Mouse (Mus musculus) C2C12 (cell line): ENCODE data around the gene Tbcd. TPM values are rescaled to one million over a fixed set of nuclear protein-coding genes. Genes with fewer than 3 reads are reported as not detected.

Experiments used
- H3K27me3 ChIP-seq: one replicate; pipeline ENCODE4 v1.6.1; 2011; ENCODE audit not compliant: control insufficient read depth, insufficient read depth, insufficient read length
- H3K36me3 ChIP-seq: one replicate; pipeline ENCODE4 v1.6.1; 2011; ENCODE audit not compliant: control insufficient read depth, insufficient read depth
- H3K4me3 ChIP-seq: one replicate; pipeline ENCODE4 v1.5.1; 2011; ENCODE audit warnings: mild to moderate bottlenecking, control low read depth; ENCODE audit not compliant: poor library complexity, insufficient read depth, severe bottlenecking
- H3K79me2 ChIP-seq: one replicate; pipeline ENCODE4 v1.6.1; 2011; ENCODE audit not compliant: control insufficient read depth, insufficient read depth
- H3K79me3 ChIP-seq: one replicate; pipeline ENCODE4 v1.6.1; 2011; ENCODE audit warnings: low read depth, control low read depth
- H3ac ChIP-seq: one replicate; pipeline ENCODE3; 2011; ENCODE audit warnings: low read depth; ENCODE audit not compliant: control insufficient read depth, insufficient read length
- CEBPB ChIP-seq: IDR thresholded peaks from one replicate; pipeline ENCODE4 v1.6.1; 2011; ENCODE audit warnings: low read depth, mild to moderate bottlenecking, control low read depth, moderate library complexity
- CTCF ChIP-seq: IDR thresholded peaks from one replicate; pipeline ENCODE4 v1.5.1; 2011; ENCODE audit not compliant: control insufficient read depth, insufficient read depth, insufficient read length
- FOSL1 ChIP-seq: IDR thresholded peaks from one replicate; pipeline ENCODE4 v1.8.0; 2011; ENCODE audit warnings: mild to moderate bottlenecking, low read length; ENCODE audit not compliant: poor library complexity, insufficient read depth, severe bottlenecking
- MAX ChIP-seq: IDR thresholded peaks from one replicate; pipeline ENCODE4 v1.6.1; 2011; ENCODE audit warnings: mild to moderate bottlenecking, control low read depth
- MYOD1 ChIP-seq: IDR thresholded peaks from one replicate; pipeline ENCODE4 v1.6.1; 2011; ENCODE audit warnings: low read depth; ENCODE audit not compliant: control insufficient read depth, insufficient read length
- MYOG ChIP-seq: IDR thresholded peaks from one replicate; pipeline ENCODE4 v1.6.1; 2011; ENCODE audit not compliant: control insufficient read depth, insufficient read length; ENCODE audit errors: extremely low read depth
- USF1 ChIP-seq: IDR thresholded peaks from one replicate; pipeline ENCODE4 v1.6.1; 2011; ENCODE audit warnings: low read depth, mild to moderate bottlenecking, control low read depth, moderate library complexity
- long read RNA-seq, 2 experiments: library from polyadenylated mRNA; unstranded; transcript quantifications; one replicate each; pipeline ENCODE4 v2.0.0; 2019 to 2020
- polyA plus RNA-seq: library from polyadenylated mRNA; unstranded; fragments of >200 nt; fragmentation: generic; extraction: Trizol; gene quantifications from one replicate; pipeline ENCODE4 v1.2.1, GENCODE M21; 2012; ENCODE audit warnings: missing spikeins

The Tbcd gene
- 69.2 TPM for polyA plus RNA-seq
- long read RNA-seq, experiment 1, full-length matches to known transcripts = 1 of 14 reads
- long read RNA-seq, experiment 1, partial matches to known transcripts = 13 of 14 reads
- long read RNA-seq, experiment 1, other reads (novel, unspliced or antisense) = 0 of 14 reads
- long read RNA-seq, experiment 2, full-length matches to known transcripts = 1 of 16 reads
- long read RNA-seq, experiment 2, partial matches to known transcripts = 10 of 16 reads
- long read RNA-seq, experiment 2, other reads (novel, unspliced or antisense) = 5 of 16 reads

GRCm38 (mm10) chr11:121451753-121452635, at the start of gene Tbcd:
Tbcd (plus strand) TSS chr11:121451949.
- TF ChIP-seq CTCF (no peak), USF1 (no peak), MAX (peak; percentile 86), MYOG (no peak), MYOD1 (no peak)
- H3K79me3 ChIP-seq = peaks cover 9% of the 10 kb centered on the region
- peaks cover 32% of the 10 kb centered on the region for H3K36me3 ChIP-seq
- no peaks in the 10 kb centered on the region for H3K27me3 ChIP-seq
- H3K79me2 ChIP-seq = peaks cover 27% of the 10 kb centered on the region
- peak within 1 kb of the TSS; percentile 78 for H3ac ChIP-seq
- H3K4me3 ChIP-seq = peak within 1 kb of the TSS; percentile 97

GRCm38 (mm10) chr11:121407366-121408155, 44.2 kb upstream of the Tbcd start:
- Histone ChIP-seq H3K79me2 (no peaks in the 10 kb centered on the region), H3K79me3 (no peaks in the 10 kb centered on the region), H3K27me3 (no peaks in the 10 kb centered on the region), H3K36me3 (no peaks in the 10 kb centered on the region), H3K4me3 (no peak overlapping the region), H3ac (no peak overlapping the region)
- TF ChIP-seq MAX = peak; percentile 11
- peak; percentile 81 for TF ChIP-seq MYOD1
- TF ChIP-seq FOSL1 = peak; percentile 30
- no peak for TF ChIP-seq MYOG
- TF ChIP-seq USF1 = no peak
- no peak for TF ChIP-seq CTCF
- no peak for TF ChIP-seq CEBPB

GRCm38 (mm10) chr11:121414762-121415161, 37.0 kb upstream of the Tbcd start:
- Histone ChIP-seq H3ac (no peak overlapping the region), H3K27me3 (no peaks in the 10 kb centered on the region), H3K4me3 (no peak overlapping the region), H3K36me3 (no peaks in the 10 kb centered on the region), H3K79me2 (no peaks in the 10 kb centered on the region), H3K79me3 (no peaks in the 10 kb centered on the region)
- TF ChIP-seq MYOG (no peak), FOSL1 (no peak), CTCF (no peak), MAX (no peak), CEBPB (no peak), MYOD1 (no peak), USF1 (no peak)

- H3K27me3 ChIP-seq = no peaks in the 10 kb centered on the region
- H3K4me3 ChIP-seq = no peak overlapping the region
- H3K36me3 ChIP-seq = no peaks in the 10 kb centered on the region
- H3K79me3 ChIP-seq = no peaks in the 10 kb centered on the region
- no peak overlapping the region for H3ac ChIP-seq
- TF ChIP-seq FOSL1 (no peak), MAX (no peak), CTCF (no peak), MYOD1 (no peak), USF1 (no peak), MYOG (no peak), CEBPB (no peak)
- H3K79me2 ChIP-seq = no peaks in the 10 kb centered on the region
Measured at GRCm38 (mm10) chr11:121415351-121415750, 36.4 kb upstream of the Tbcd start.

- H3K36me3 ChIP-seq = no peaks in the 10 kb centered on the region
- no peaks in the 10 kb centered on the region for H3K27me3 ChIP-seq
- H3K79me2 ChIP-seq = no peaks in the 10 kb centered on the region
- no peak overlapping the region for H3ac ChIP-seq
- H3K79me3 ChIP-seq = no peaks in the 10 kb centered on the region
- no peak for TF ChIP-seq USF1
- no peak for TF ChIP-seq MYOD1
- no peak for TF ChIP-seq MYOG
- TF ChIP-seq MAX = no peak
- no peak for TF ChIP-seq CEBPB
- no peak for TF ChIP-seq FOSL1
- TF ChIP-seq CTCF = no peak
- no peak overlapping the region for H3K4me3 ChIP-seq
Measured at GRCm38 (mm10) chr11:121417971-121418370, 33.8 kb upstream of the Tbcd start.
